18 mouse cellular contexts compared by ENCODE assay signal in genomic region chr3:86659326-86659725, GRCm38 (mm10).
"Had no signal": no experiment of that assay in that cellular context is flagged by ENCODE, and none has a peak within 500 bp of the region (broad histone marks: within the 10 kb centered on the region; RNA-seq: fewer than 3 reads in every experiment).

No protein-coding gene starts in this region.

- DNase-seq: liver, postnatal 0 days; lung, embryonic 14.5 days; lung, postnatal 10 days; lung, postnatal 4 days; right cerebral cortex, adult 18-20 months; right cerebral cortex, postnatal 25 days; right cerebral cortex, postnatal 4 days; spleen, adult 18-20 months; thymus, adult 2 months; thymus, postnatal 25 days; thymus, postnatal 4 days had no signal

- H3K36me3 ChIP-seq: liver, embryonic 15.5 days; midbrain, embryonic 10.5 days; midbrain, embryonic 12.5 days; neural tube, embryonic 13.5 days; neural tube, embryonic 15.5 days had no signal

- H3K27ac ChIP-seq: liver, embryonic 15.5 days; midbrain, embryonic 10.5 days; midbrain, embryonic 12.5 days; neural tube, embryonic 13.5 days; neural tube, embryonic 15.5 days had no signal

- H3K4me2 ChIP-seq: liver, embryonic 15.5 days; lung, embryonic 14.5 days; midbrain, embryonic 12.5 days; neural tube, embryonic 13.5 days; neural tube, embryonic 15.5 days had no signal

- H3K4me3 ChIP-seq: liver, embryonic 15.5 days; midbrain, embryonic 10.5 days; midbrain, embryonic 12.5 days; myocyte; neural tube, embryonic 13.5 days; neural tube, embryonic 15.5 days had no signal

- H3K27me3 ChIP-seq: liver, embryonic 15.5 days; midbrain, embryonic 12.5 days; neural tube, embryonic 13.5 days; neural tube, embryonic 15.5 days had no signal

- ATAC-seq: liver, postnatal 0 days; midbrain, embryonic 16.5 days had no signal

- H3K9ac ChIP-seq: liver, embryonic 15.5 days; liver, postnatal 0 days; lung, embryonic 14.5 days; midbrain, embryonic 12.5 days; neural tube, embryonic 13.5 days; neural tube, embryonic 15.5 days had no signal

- H3K9me3 ChIP-seq: liver, embryonic 15.5 days; midbrain, embryonic 10.5 days; midbrain, embryonic 12.5 days; neural tube, embryonic 13.5 days; neural tube, embryonic 15.5 days had no signal

- H3K4me1 ChIP-seq: liver, embryonic 15.5 days; midbrain, embryonic 12.5 days; neural tube, embryonic 13.5 days; neural tube, embryonic 15.5 days had no signal
